Mouse (Mus musculus) layer of hippocampus, adult 2 months (tissue): ENCODE results near the gene Tars2. TPM values are rescaled to one million over a fixed set of nuclear protein-coding genes. Genes with fewer than 3 reads are reported as not detected.

Experiments used
- DNase-seq, 2 experiments: peaks; one replicate each; pipeline ENCODE4 v3.0.0; 2022; ENCODE audit warnings: low spot score in 2 of 2
- H3K27ac ChIP-seq: fragments of 200-600 bp; 2 replicates; pipeline ENCODE4 v1.8.1; 2022
- H3K4me3 ChIP-seq: fragments of 200-600 bp; 2 replicates; pipeline ENCODE4 v1.8.1; 2022; ENCODE audit warnings: mild to moderate bottlenecking
- CTCF ChIP-seq: fragments of 200-600 bp; conservative IDR thresholded peaks from 2 replicates; pipeline ENCODE4 v1.8.1; 2022; ENCODE audit warnings: antibody characterized with exemption, mild to moderate bottlenecking, moderate library complexity
- total RNA-seq, 2 experiments: library from RNA; stranded (reverse); gene quantifications; 2 replicates each; pipeline ENCODE4 v1.2.3; 2021

Gene Tars2
- total RNA-seq, 2 experiments from 2014 or later: 43.1 to 44.0 TPM

- no peak overlapping the region for H3K4me3 ChIP-seq
- TF ChIP-seq CTCF: no peak
- no peak overlapping the region for H3K27ac ChIP-seq
- DNase-seq: no peak
Observed at GRCm38 (mm10) chr3:95760656-95761055, 650 bp upstream of the Tars2 start.

GRCm38 (mm10) chr3:95758467-95759218 lies 1.4 kb downstream of the Tars2 start:
- DNase-seq: no peak
- H3K27ac ChIP-seq: no peak overlapping the region
- H3K4me3 ChIP-seq: no peak overlapping the region
- TF ChIP-seq CTCF: no peak

- no peak overlapping the region for H3K4me3 ChIP-seq
- no peak for TF ChIP-seq CTCF
- no peak overlapping the region for H3K27ac ChIP-seq
- DNase-seq: no peak
Observed at GRCm38 (mm10) chr3:95756808-95757207, 3.2 kb downstream of the Tars2 start.

GRCm38 (mm10) chr3:95754345-95755206 lies 5.4 kb downstream of the Tars2 start:
- TF ChIP-seq CTCF: no peak
- peak overlapping the region; percentile 99 for H3K4me3 ChIP-seq
- H3K27ac ChIP-seq: peak overlapping the region; percentile 73
- peak; percentile 95 to 96 for DNase-seq

- no peak overlapping the region for H3K27ac ChIP-seq
- no peak overlapping the region for H3K4me3 ChIP-seq
- DNase-seq: no peak
- TF ChIP-seq CTCF: no peak
Observed at GRCm38 (mm10) chr3:95752935-95753334, 7.1 kb downstream of the Tars2 start.

DNA sequence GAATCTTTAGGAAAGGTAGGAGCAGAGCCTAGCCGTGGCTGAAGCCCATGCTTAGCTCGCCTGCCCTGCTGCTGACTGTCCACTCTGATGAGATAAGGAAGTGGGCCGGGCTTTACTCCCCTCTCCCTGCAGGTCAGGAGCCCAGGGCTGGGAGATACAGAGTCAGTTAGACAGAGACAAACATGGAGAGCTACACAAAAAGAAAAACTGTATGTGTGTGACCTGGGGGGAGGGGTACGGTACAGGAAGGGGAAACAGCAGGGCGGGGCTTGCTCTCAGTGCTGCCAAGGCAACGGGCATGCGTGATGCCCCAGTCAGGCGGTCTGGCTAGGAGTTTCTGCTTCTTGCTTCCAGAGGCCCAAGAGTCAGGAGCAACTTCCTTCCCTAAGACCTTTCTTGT lies 19.6 kb downstream of the Tars2 start:
- DNase-seq: no peak
- TF ChIP-seq CTCF: no peak
- no peak overlapping the region; the same call in 1 of the 2 replicates for H3K27ac ChIP-seq
- H3K4me3 ChIP-seq: no peak overlapping the region

- no peak for TF ChIP-seq CTCF
- peak; percentile 39 to 56 for DNase-seq
- peak within 1 kb of the TSS; percentile 11; the same call in 1 of the 2 replicates for H3K4me3 ChIP-seq
- peak within 1 kb of the TSS; percentile 28; the same call in 1 of the 2 replicates for H3K27ac ChIP-seq
Observed at GRCm38 (mm10) chr3:95739353-95740104, 20.5 kb downstream of the Tars2 start, which contains the start of gene Ecm1. Gene Ecm1 (minus strand): TSS chr3:95739569.

DNA sequence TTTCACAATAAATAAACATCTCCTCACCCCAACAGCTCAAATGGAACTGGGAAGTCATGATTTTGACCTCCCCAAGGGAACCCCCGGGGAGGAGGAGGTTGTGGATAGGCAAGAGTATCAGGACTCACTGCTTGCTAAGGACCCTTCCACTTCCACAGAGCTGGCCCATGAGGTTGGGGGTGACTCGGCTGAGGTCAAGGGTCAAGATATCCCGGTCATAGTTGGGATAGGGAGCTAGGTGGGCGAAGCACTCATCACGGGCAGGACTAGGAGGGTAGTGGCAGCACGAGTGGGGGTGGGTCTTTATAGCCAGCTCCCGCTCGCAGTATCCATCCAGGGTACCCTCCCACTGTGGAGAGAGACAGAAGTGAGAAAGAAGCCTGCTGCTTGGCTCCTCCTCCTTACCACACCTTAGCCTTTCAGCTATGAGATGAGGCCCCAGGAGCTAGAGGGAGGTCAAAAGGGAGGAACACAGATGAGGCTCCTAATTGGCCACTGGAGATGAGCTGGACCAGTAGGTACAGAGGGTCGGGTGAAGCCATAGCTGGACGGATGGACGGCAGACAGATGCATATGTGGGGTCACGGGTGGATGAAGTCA lies 24.8 kb downstream of the Tars2 start:
- Histone ChIP-seq H3K27ac (no peak overlapping the region), H3K4me3 (no peak overlapping the region)
- no peak for TF ChIP-seq CTCF
- no peak for DNase-seq

- no peak for DNase-seq
- no peak overlapping the region for H3K4me3 ChIP-seq
- no peak for TF ChIP-seq CTCF
- H3K27ac ChIP-seq: no peak overlapping the region
Observed at GRCm38 (mm10) chr3:95734092-95734702, 25.8 kb downstream of the Tars2 start.

DNA sequence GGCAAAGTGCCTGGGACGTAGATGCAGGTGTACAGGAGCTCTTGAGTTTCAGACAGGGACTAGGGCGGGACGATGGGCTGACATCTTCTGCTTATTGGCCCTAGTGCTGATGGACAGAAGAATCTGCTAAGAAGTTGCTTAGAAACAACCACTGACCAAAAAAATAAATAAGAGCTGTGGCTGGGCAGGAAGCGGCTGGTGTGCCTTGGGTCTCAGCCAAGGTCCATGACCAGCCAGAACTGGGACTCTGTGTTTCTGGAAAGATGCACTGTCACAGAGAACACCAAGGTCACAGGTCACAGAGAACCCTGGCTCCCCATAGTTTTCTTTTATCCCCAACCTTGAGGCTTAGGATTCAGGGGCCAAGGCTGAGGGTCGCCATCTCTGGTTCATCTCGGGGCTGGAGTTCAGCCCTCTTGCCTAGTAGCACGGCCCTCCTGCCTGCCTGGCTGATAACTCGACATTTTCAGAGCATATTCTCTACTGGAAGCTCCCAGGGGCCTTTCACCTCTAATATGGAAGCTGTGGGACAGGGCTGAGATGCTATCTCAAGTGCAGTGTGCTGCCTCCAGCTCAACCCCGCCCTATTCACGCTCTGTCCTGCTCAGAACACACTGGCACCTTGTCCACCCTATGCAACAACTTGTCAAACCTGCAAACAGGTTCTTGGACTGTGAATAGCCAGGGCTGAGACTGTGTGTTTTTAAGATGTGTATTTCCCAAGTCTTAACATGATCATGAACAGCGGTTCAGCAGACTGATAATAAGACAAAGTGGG lies 27.1 kb downstream of the Tars2 start:
- H3K27ac ChIP-seq: peak overlapping the region; percentile 1; the same call in 1 of the 2 replicates
- no peak overlapping the region for H3K4me3 ChIP-seq
- no peak for TF ChIP-seq CTCF
- DNase-seq: no peak

GRCm38 (mm10) chr3:95732297-95732696 lies 27.7 kb downstream of the Tars2 start:
- DNase-seq: peak in 1 of 2 experiments; percentile 19
- Histone ChIP-seq H3K4me3 (no peak overlapping the region), H3K27ac (peak overlapping the region; percentile 1; the same call in 1 of the 2 replicates)
- TF ChIP-seq CTCF: no peak
